Mouse (Mus musculus): ENCODE results near the gene Parp16. TPM values are rescaled to one million over a fixed set of nuclear protein-coding genes. Genes with fewer than 3 reads are reported as not detected.

Gene Parp16
- polyA plus RNA-seq, 1 experiment from 2014 or later = 5.4 TPM

DNA sequence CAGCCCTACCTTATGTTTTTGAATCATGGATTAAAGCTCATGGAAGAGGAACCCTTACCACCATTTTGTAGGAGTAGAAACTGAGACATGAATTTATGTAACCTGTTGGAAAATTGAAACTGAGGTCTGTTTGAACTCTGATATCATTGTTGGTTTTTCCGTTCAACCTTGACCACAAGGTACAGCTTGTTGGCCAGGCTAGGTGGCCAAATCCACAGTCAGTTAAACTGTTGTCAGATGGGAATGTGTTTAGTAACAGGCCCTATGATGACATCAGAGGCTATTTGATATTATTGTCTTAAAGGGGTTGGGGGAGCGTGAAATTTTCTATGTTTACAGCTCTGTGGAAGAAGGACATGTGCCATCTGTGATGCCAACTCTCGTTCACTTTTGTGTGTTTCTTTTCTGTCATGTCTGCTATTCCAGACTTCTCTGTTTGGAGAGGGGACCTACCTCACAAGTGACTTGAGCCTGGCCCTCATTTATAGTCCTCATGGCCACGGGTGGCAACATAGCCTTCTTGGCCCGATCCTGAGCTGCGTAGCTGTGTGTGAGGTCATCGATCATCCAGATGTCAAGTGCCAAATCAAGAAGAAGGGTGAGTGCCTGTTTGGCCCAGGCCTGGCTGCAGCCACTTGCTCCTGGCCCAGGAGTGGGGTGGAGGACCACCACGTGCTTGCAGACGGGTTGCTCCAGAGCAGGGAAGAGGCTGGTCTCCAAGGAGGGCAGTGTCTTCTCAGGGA, 38.3 kb downstream of the Parp16 start:
- no peaks in the 10 kb centered on the region for H3K9me3 ChIP-seq (ENCODE audit: control insufficient read depth, low read length)
- 89% methylated on average over 9 of the region's 9 CpGs for WGBS
- no peak for ATAC-seq
- no peak overlapping the region for H3K27ac ChIP-seq (ENCODE audit: low read length)
- no peak overlapping the region for H3K9ac ChIP-seq (replicated peaks; ENCODE audit: low read depth, low read length)
- H3K27me3 ChIP-seq (replicated peaks; ENCODE audit: control insufficient read depth, insufficient read depth, low read length) = no peaks in the 10 kb centered on the region
- no peak overlapping the region for H3K4me3 ChIP-seq (replicated peaks; ENCODE audit: low read length)
- no peaks in the 10 kb centered on the region for H3K36me3 ChIP-seq (ENCODE audit: control insufficient read depth, insufficient read depth)
- H3K4me2 ChIP-seq (ENCODE audit: low read length) = no peak overlapping the region
- H3K4me1 ChIP-seq (replicated peaks; ENCODE audit: control insufficient read depth, insufficient read depth, low read length) = peaks cover 5% of the 10 kb centered on the region; the same call in 1 of the 2 replicates

DNA sequence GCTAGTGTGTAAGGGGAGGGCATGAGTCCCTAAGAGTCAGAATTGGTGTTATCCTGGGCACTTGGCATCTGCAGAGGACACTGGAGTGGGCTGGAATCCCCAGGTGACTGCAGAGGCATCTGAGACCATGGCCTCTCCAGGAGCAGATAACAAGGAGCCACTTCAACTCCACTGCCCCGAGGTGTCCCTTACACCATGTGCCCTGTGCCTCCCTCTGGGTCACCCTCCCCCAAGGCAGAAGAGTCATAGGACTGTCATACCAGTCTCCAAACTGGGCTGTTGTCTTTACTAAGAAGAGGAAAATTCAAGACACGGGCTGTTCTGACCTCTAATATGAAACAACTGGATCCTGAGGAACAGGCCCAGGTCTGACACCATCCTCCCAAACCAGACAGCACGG, 39.6 kb downstream of the Parp16 start:
- no peak overlapping the region for H3K4me3 ChIP-seq (replicated peaks; ENCODE audit: low read length)
- no peak overlapping the region for H3K4me2 ChIP-seq (ENCODE audit: low read length)
- 85% methylated on average over 3 of the region's 3 CpGs for whole genome bisulfite sequencing
- no peaks in the 10 kb centered on the region for H3K9me3 ChIP-seq (ENCODE audit: control insufficient read depth, low read length)
- H3K9ac ChIP-seq (replicated peaks; ENCODE audit: low read depth, low read length) = no peak overlapping the region
- no peaks in the 10 kb centered on the region for H3K27me3 ChIP-seq (replicated peaks; ENCODE audit: control insufficient read depth, insufficient read depth, low read length)
- no peak overlapping the region for H3K27ac ChIP-seq (ENCODE audit: low read length)
- peaks cover 5% of the 10 kb centered on the region; the same call in 1 of the 2 replicates for H3K4me1 ChIP-seq (replicated peaks; ENCODE audit: control insufficient read depth, insufficient read depth, low read length)
- no peak for ATAC-seq
- no peaks in the 10 kb centered on the region for H3K36me3 ChIP-seq (ENCODE audit: control insufficient read depth, insufficient read depth)

GRCm38 (mm10) chr9:65235601-65236000, 40.4 kb downstream of the Parp16 start:
- WGBS = 48% methylated on average over 1 of the region's 1 CpGs
- H3K9me3 ChIP-seq (ENCODE audit: control insufficient read depth, low read length) = no peaks in the 10 kb centered on the region
- no peaks in the 10 kb centered on the region for H3K27me3 ChIP-seq (replicated peaks; ENCODE audit: control insufficient read depth, insufficient read depth, low read length)
- no peak overlapping the region for H3K4me2 ChIP-seq (ENCODE audit: low read length)
- no peak overlapping the region for H3K9ac ChIP-seq (replicated peaks; ENCODE audit: low read depth, low read length)
- H3K4me1 ChIP-seq (replicated peaks; ENCODE audit: control insufficient read depth, insufficient read depth, low read length) = peaks cover 5% of the 10 kb centered on the region; the same call in 1 of the 2 replicates
- ATAC-seq = no peak
- H3K36me3 ChIP-seq (ENCODE audit: control insufficient read depth, insufficient read depth) = no peaks in the 10 kb centered on the region
- H3K4me3 ChIP-seq (replicated peaks; ENCODE audit: low read length) = no peak overlapping the region
- no peak overlapping the region for H3K27ac ChIP-seq (ENCODE audit: low read length)

DNA sequence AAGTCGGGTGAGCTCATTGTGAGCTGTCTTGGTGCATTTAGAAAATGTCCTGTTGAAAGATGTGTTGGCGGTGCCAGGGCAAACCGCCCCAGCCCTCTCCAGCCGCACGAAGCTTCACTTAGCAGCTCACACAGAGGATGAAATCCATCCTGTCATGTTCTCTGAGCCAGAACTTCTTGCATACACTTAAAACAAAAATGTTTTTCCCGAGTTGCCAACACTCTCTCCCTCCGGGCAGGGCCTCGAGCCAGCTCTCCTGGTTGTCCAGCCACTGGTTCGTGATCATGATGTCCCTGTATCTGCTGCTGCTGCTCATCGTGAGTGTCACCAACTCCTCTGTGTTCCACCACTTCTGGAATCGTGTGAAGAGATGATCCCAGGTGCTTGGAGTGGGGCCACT, 42.5 kb downstream of the Parp16 start:
- no peaks in the 10 kb centered on the region for H3K9me3 ChIP-seq (ENCODE audit: control insufficient read depth, low read length)
- 77% methylated on average over 11 of the region's 11 CpGs for WGBS
- H3K9ac ChIP-seq (replicated peaks; ENCODE audit: low read depth, low read length) = no peak overlapping the region
- H3K4me3 ChIP-seq (replicated peaks; ENCODE audit: low read length) = no peak overlapping the region
- H3K4me1 ChIP-seq (replicated peaks; ENCODE audit: control insufficient read depth, insufficient read depth, low read length) = peaks cover 5% of the 10 kb centered on the region; the same call in 1 of the 2 replicates
- H3K4me2 ChIP-seq (ENCODE audit: low read length) = no peak overlapping the region
- no peak overlapping the region for H3K27ac ChIP-seq (ENCODE audit: low read length)
- no peak for ATAC-seq
- H3K36me3 ChIP-seq (ENCODE audit: control insufficient read depth, insufficient read depth) = no peaks in the 10 kb centered on the region
- no peaks in the 10 kb centered on the region for H3K27me3 ChIP-seq (replicated peaks; ENCODE audit: control insufficient read depth, insufficient read depth, low read length)

DNA sequence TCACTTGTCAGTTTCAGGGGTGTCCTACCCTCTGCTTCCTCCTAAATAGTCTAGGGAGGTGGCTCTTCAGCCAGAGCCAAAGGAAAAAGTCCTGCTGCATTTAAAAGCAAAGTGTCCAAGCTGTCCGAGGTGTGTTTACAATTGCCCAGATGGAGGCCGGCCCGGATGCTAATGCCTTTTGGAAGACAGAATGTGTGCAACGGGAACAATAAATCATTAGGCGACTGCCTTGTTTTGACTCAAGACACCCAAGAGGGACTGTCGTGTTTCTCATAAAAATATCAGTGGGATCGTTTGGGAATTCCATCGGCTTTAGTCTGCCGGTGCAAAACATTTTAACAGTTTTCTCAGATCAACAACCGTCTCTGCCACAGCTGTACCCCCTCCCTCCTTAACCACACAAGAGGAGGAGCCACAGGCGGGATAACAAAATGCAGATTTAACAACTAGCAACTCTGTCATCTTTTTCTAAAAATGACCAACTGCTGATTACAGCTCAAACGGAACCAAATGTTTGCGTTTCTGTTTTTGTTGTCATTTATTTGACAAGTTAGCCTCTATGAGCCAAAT, 43.1 kb downstream of the Parp16 start:
- no peak overlapping the region; the same call in 1 of the 2 replicates for H3K27ac ChIP-seq (ENCODE audit: low read length)
- ATAC-seq = no peak
- H3K4me1 ChIP-seq (replicated peaks; ENCODE audit: control insufficient read depth, insufficient read depth, low read length) = peaks cover 5% of the 10 kb centered on the region; the same call in 1 of the 2 replicates
- H3K4me3 ChIP-seq (replicated peaks; ENCODE audit: low read length) = no peak overlapping the region
- no peak overlapping the region for H3K4me2 ChIP-seq (ENCODE audit: low read length)
- no peaks in the 10 kb centered on the region for H3K36me3 ChIP-seq (ENCODE audit: control insufficient read depth, insufficient read depth)
- H3K9me3 ChIP-seq (ENCODE audit: control insufficient read depth, low read length) = no peaks in the 10 kb centered on the region
- no peaks in the 10 kb centered on the region for H3K27me3 ChIP-seq (replicated peaks; ENCODE audit: control insufficient read depth, insufficient read depth, low read length)
- WGBS = 52% methylated on average over 13 of the region's 13 CpGs
- H3K9ac ChIP-seq (replicated peaks; ENCODE audit: low read depth, low read length) = no peak overlapping the region

GRCm38 (mm10) chr9:65239176-65239575, 44.0 kb downstream of the Parp16 start:
- Histone ChIP-seq H3K27ac (ENCODE audit: low read length) (no peak overlapping the region), H3K27me3 (replicated peaks; ENCODE audit: control insufficient read depth, insufficient read depth, low read length) (no peaks in the 10 kb centered on the region), H3K36me3 (ENCODE audit: control insufficient read depth, insufficient read depth) (no peaks in the 10 kb centered on the region), H3K4me3 (replicated peaks; ENCODE audit: low read length) (no peak overlapping the region), H3K4me1 (replicated peaks; ENCODE audit: control insufficient read depth, insufficient read depth, low read length) (peaks cover 5% of the 10 kb centered on the region; the same call in 1 of the 2 replicates), H3K4me2 (ENCODE audit: low read length) (no peak overlapping the region), H3K9me3 (ENCODE audit: control insufficient read depth, low read length) (no peaks in the 10 kb centered on the region), H3K9ac (replicated peaks; ENCODE audit: low read depth, low read length) (no peak overlapping the region)
- 88% methylated on average over 4 of the region's 4 CpGs for WGBS
- ATAC-seq = no peak

- Histone ChIP-seq H3K36me3 (ENCODE audit: control insufficient read depth, insufficient read depth) (no peaks in the 10 kb centered on the region), H3K9me3 (ENCODE audit: control insufficient read depth, low read length) (no peaks in the 10 kb centered on the region), H3K4me3 (replicated peaks; ENCODE audit: low read length) (no peak overlapping the region), H3K4me2 (ENCODE audit: low read length) (no peak overlapping the region), H3K27me3 (replicated peaks; ENCODE audit: control insufficient read depth, insufficient read depth, low read length) (no peaks in the 10 kb centered on the region), H3K9ac (replicated peaks; ENCODE audit: low read depth, low read length) (no peak overlapping the region), H3K4me1 (replicated peaks; ENCODE audit: control insufficient read depth, insufficient read depth, low read length) (peaks cover 5% of the 10 kb centered on the region; the same call in 1 of the 2 replicates), H3K27ac (ENCODE audit: low read length) (no peak overlapping the region)
- WGBS = 90% methylated on average over 5 of the region's 5 CpGs
- no peak for ATAC-seq
Measured at GRCm38 (mm10) chr9:65239731-65240130, 44.6 kb downstream of the Parp16 start.

DNA sequence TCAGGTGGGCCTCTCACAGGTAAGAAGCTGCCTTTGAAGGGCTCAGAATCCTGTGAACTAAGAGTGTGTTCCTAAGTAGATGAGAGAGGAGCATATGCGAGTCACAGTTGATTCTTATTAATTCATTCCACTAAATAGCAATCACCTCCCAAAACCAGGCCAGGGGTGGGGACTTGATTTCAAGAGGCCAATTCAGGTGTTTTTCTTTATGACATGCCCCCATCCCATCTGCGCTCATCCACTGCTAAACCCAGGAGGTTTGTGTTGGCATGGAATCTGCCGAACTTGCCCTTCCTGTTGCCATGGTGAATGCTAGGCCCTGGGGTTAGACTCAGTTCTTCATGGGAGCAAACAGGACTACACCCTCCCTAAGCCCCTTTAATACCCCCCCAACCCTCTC, 45.4 kb downstream of the Parp16 start:
- WGBS = 87% methylated on average over 3 of the region's 3 CpGs
- no peak for ATAC-seq
- no peak overlapping the region for H3K4me3 ChIP-seq (replicated peaks; ENCODE audit: low read length)
- peaks cover 5% of the 10 kb centered on the region; the same call in 1 of the 2 replicates for H3K4me1 ChIP-seq (replicated peaks; ENCODE audit: control insufficient read depth, insufficient read depth, low read length)
- H3K9me3 ChIP-seq (ENCODE audit: control insufficient read depth, low read length) = no peaks in the 10 kb centered on the region
- no peak overlapping the region for H3K27ac ChIP-seq (ENCODE audit: low read length)
- no peaks in the 10 kb centered on the region for H3K36me3 ChIP-seq (ENCODE audit: control insufficient read depth, insufficient read depth)
- H3K27me3 ChIP-seq (replicated peaks; ENCODE audit: control insufficient read depth, insufficient read depth, low read length) = no peaks in the 10 kb centered on the region
- H3K9ac ChIP-seq (replicated peaks; ENCODE audit: low read depth, low read length) = no peak overlapping the region
- no peak overlapping the region for H3K4me2 ChIP-seq (ENCODE audit: low read length)

DNA sequence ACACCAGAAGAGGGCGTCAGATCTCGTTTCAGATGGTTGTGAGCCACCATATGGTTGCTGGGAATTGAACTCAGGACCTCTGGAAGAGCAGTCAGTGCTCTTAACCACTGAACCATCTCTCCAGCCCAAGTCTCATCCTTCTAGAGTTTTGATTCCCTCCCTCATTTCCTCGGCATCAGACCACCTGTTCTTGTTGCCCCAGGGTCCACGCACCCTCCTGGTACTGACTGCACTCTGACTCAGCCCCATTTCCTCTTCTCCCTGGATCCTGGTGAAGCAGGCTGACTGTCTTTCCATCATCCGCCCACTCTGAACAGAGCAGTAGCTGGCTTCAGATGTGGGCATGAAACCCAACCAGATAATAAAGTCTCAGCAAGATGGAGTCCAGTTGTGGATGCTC, 46.8 kb downstream of the Parp16 start:
- Histone ChIP-seq H3K9ac (replicated peaks; ENCODE audit: low read depth, low read length) (no peak overlapping the region), H3K4me1 (replicated peaks; ENCODE audit: control insufficient read depth, insufficient read depth, low read length) (peaks cover 5% of the 10 kb centered on the region; the same call in 1 of the 2 replicates), H3K36me3 (ENCODE audit: control insufficient read depth, insufficient read depth) (no peaks in the 10 kb centered on the region), H3K27ac (ENCODE audit: low read length) (no peak overlapping the region), H3K27me3 (replicated peaks; ENCODE audit: control insufficient read depth, insufficient read depth, low read length) (no peaks in the 10 kb centered on the region), H3K4me2 (ENCODE audit: low read length) (no peak overlapping the region), H3K9me3 (ENCODE audit: control insufficient read depth, low read length) (no peaks in the 10 kb centered on the region), H3K4me3 (replicated peaks; ENCODE audit: low read length) (no peak overlapping the region)
- 73% methylated on average over 5 of the region's 5 CpGs for WGBS
- ATAC-seq = no peak

All from forebrain, embryonic 16.5 days (tissue).